Mouse (Mus musculus): ENCODE data around the gene Gngt1.

The Gngt1 gene

DNA sequence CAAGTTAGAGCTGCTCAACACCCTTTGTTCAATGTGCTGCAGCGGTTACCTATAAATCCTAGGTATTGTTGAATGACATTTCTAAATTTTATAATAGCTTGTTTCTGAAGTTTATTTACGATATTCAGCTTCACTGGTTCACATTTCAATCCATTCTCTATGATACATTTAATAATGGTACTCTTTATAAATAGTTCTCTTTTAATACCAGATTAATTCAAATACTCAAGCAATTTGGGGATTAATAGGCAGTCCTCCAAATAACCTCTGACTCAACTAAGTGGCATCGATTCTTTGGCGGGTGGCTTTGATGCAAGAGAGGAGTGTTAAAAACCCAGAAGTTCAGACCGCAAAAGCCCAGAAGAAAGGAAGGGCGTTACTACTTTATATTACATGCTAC, at the start of gene Gngt1:
Gngt1 (plus strand) TSS at position 301 of the 400 bp plus-strand sequence.
- DNase-seq, result no peak

DNA sequence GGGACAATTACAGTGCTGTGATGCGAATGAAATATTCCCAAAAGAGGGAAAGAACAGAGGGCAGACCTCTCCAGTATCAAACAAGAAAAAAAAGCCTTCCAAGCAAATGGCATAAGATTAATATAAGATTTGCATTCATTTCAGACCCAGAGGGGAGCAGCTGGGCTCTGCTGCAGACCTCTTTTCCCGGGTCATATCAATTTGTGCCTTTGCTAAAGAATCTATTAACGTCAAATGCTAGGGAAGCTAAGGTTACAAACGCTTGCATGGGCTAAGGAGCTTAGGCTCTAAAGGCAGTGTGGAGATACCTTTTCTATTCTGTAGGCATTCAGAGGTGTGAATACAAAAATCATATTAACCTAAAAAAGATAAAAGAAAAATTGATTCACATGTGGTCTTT, 38.6 kb upstream of the Gngt1 start:
- DNase-seq, result no peak

DNA sequence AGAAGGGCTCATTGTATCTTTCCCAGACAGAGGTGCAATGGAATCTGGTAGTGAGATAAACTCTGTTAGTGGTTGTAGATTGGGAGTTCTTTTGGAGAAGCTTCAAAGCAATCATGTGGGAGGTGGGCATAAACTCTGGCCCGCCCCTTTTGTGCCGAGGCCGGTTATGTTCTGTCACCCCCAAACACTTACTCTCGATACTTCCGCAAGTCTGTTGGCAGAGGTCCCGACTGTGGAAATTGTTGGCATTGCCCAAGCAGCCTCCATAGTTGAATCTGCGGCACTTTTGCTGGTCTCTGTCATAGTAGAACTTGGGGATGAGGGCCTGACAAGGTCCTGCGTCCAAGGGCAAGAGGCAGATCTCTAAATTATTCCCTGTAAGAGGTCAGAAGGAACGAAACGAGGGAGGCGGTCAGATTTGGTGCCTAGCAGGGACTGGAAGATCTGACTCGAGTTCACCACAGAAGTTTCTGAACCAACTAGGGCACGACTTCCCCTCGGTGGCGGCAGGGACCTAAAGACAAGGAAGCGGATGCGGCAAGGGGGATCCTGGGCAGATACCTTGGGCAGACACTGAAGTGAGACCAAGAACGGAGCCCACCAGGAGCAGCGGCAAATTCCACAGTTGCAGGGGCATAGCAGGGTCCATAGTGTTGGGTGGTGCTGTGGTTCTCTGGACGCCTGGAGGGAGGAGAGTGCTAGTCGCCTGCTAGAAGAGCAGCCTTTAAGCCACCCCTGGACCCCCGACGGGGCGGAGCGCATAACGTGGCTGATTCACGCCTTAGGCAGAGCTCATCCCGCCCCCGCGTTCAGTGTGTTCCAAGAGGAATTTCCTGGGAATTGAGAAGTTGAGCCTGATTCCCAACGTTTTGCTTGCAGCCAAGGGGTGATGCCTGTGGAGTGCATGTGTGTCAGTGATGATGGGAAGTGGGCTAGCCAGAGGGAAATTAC, 25.6 kb upstream of the Gngt1 start:
- peak; percentile 26 to 39 for DNase-seq

DNA sequence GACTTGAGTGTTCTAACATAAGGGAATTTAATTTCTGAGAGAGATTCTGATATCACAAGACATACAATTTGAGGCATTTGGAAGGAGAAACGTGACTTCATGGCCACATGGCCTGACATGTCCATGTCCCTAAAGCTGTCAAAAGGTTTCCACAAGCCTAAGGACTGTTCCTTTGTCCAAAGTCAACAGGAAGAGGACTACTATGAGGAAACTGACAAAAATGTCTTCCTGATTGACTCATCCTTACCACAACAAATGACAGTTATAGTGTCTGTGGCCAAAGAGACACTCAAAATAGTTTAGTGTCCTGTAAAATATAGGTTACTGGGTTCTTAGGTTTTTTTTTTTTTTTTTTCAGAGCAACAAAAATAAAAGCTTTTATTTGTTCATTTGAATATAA, 19.9 kb upstream of the Gngt1 start:
- DNase-seq, result no peak

DNA sequence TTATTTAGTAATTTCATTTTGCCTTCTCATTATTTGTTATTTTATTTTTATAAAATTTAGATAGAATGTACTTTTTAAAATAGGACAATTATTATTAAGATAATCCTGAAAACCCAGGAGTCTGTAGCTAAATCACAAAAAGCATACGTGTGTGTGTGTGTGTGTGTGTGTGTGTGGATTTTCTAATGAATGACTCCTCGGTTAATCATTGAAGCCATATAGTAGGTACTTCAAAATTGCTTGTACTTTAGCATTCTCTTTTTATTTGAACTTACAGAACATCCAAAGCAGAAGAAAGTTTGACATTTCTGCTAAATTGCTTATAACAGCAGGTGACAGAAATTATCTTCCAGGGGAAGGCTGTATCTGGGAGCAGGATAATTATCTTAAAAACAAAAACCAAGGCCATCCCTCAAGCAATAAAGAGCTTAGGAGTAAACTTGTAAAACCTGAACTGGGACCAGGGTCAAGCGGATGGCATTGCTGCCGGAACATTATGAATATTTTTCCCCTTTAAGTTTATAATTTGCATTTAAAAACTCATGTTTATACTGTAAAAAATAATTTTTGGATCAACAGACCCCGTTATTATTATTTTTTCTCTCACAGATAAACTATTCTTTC, 10.8 kb upstream of the Gngt1 start:
- DNase-seq, result no peak

DNA sequence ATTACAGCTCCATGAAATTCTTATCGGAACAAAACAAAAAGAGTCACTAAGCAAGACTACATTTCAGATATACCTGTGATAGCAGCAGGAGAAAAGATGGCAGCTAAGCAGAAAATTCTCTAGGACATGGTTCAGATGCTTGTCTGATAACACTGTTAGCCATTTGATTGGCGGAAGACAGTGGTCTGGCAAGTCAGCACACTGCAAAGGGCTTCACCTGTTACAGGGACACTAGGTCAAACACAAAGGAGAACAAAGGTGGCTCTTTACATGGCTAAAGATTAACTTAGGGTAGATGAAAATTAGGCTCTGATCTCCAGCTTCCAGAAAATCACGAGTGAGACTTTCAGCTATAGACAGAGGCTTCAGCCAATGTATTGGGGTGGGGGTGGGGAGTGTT, 4.8 kb upstream of the Gngt1 start, which contains the start of gene Tfpi2:
Tfpi2 (minus strand) TSS at position 170 of the 400 bp plus-strand sequence.
- no peak for DNase-seq

DNA sequence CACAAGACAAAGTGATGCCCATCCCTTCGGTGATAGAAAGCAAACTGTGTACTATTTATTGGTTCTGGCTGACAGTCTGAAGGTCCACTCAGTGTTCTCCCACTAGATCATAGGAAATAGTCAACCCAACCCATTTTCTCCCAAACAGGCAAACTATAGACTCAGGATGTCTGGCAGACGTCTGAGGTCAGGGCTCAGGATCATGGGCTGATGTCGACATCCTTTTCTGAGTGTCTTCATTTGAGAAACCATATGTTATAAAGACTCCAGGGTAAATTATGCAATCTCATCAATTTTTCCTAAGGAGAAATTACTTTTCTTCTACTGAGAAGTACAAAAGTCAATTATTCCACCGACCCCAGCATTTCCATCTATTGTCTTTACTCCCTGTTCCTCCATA, 4.5 kb downstream of the Gngt1 start:
- no peak for DNase-seq

DNA sequence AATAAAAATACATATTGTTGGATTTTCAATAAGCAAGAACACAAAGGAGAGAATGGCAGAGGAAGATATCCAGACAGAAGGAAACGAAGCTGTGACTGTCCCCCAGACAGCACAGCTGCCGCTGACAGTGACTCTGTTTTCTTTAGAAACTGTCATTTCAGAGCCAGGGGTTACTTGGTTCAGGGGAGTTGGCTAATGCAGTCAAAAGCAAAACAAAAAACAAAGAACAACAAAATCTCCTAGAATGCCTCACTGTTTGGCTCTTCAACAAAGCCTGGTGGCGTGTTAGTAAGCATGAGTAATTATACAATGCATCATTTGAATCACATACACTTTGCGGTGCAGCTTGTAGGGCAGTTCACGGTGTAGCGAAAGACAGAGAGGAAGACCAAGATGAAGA, 5.7 kb downstream of the Gngt1 start:
- DNase-seq, result no peak

DNA sequence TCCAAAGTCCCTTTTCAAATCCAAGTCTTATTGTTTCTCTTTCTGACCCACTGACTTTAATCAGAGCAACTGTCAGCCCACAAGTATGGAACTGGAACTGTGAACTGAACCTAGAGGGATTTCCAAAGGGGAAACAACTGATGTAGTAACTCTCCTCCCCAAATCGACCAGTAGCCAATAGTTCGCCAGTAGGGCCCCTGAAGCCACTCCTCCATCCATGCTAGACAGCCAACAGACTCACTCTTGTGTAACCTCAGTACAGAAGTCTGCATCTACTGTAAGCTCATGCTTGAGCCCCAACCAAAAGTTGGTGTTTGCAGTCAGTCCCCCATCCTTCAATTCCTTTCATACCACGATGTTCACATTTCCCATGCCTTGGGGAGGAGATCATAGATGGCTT, 7.1 kb downstream of the Gngt1 start:
- DNase-seq, result no peak

DNA sequence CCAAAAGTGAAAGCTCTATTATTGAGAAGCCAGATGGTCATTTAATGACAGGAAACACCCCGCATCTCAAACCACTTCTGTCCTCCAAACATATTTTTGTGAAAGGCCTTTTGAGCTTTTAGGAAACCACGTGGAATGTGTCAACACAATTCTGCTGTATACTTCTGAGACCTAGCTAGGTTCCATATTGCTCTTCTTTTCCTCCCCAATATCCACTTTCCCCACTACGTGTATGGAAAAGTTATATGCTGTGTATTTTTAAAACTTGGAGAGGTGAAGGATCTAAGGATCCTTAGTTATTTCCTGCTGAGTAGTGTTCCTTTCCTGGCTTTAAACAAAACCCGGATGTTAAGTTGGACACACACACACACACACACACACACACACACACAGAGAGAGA, 9.9 kb downstream of the Gngt1 start:
- no peak for DNase-seq

DNA sequence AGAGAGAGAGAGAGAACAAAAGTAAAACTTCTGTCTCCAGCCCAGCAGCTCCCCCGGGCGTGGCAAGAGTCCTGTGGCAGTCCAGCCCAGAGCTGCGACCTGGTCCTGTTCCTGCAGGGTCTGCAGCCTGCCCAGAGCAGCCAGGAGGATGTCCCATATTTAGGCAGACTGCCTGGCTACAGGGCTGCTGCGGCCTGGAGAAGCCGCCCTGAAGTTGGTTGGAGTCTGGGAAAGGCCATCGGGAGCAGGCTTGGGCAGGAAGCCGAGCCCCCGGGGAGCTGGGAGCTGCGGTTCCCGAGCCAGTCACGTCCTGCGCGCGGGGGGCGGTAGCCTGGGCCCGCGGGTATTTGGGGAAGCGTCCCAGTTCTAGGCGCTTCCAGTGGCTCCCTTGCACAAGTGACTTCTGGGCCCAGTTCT, 10.3 kb downstream of the Gngt1 start, which contains the start of gene Gng11:
Gng11 (plus strand) TSS at position 15 of the 417 bp plus-strand sequence.
- DNase-seq, result peak; percentile 74 to 80

DNA sequence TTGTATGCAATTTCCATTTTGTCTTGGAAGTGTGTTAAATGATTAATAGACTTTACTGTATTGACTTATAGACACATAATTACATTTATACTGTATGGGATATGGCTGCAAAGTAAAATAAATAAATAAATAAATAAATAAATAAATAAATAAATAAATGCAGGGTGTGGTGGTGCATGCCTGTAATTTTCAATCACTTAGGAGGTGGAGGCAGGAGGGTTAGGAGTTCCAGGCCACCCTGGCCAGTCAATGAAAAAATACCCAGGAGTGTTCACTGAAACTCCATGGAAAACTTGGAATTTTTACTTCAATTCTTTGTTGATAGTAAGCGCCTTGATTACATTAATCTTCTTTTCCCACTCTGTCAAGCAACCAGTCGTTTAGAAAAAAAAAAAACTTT, 11.2 kb downstream of the Gngt1 start:
- DNase-seq, result no peak

DNA sequence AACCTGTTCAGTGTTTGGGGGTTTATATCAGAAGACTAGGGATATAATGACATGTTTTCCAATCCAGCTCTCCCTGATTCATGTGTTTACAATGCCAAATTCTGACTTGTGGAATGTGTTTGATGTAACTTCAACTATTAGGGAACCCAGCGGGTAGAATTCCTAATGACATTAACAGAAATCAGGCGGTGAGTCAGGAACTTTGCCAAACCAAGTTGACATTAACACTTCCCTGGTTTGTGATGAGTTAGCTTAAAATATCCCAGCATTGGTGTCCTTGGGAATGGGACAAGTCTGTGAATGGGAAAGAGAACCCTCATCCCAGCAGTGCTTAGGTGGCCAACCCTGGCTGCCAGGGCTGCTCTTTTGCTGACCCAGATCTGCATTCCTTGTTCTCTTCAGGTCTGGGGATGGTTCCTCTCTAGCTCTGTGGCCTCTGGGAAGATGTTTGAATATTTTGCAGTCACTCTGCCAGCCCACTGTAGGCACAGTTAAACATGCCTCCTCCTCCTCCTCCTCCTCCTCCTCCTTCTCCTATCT, 15.0 kb downstream of the Gngt1 start:
- DNase-seq, result no peak

DNA sequence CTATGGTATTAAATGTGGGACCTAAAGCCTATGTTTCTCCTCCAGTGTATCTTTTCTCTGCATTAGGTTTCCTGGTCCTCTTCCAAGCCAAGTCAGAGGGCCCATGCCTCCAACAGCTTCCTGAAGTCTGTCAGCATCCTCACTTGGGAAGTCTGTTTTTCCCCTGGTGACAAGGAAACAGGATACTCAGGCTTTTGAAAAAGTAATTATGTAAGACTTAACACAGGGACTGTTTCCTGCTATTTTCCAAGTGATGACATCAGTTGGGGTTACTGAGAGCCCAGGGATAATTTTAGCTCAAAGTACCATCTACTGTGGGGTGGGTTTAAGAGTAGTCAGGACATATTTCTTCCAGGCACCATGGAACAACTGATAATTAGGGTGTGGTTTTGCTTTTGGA, 16.0 kb downstream of the Gngt1 start:
- no peak for DNase-seq

DNA sequence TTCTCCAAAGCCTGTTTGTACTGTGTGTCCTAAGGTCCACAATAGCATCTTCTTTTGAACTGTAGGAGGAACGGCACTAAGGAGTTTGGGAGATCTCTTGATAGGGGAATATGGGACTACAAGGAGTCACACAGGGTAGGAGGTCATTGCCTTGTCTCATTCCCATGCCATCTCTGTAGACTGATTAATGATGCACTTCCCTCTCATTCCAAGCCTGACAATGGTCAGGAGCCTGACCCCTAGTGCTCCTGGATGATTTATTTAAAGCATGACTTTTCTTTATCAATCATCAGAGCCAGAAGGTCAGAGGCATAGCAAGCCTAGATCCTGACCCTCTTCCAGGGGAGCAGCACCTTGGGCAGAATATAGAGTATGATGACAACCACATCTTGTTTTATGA, 29.1 kb downstream of the Gngt1 start:
- DNase-seq, result no peak

DNA sequence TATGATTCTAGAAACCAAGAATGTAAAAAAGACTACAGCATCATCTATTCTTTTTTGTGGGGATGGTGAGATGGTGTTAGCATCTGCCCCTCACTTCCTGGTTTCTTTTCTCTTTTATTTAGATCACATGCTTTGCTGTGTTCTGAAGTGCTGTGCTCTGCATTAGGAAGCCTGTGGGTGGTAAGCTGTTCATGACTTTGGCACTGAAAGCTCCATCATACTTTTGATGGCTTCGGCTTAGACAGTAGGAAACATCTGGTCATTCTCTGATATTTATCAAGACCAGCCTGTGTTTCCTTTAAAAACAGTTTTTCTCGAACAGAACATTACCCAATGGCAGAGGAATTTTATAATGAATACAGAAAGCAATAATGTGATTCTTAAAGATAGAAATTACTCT, 32.8 kb downstream of the Gngt1 start:
- no peak for DNase-seq

DNA sequence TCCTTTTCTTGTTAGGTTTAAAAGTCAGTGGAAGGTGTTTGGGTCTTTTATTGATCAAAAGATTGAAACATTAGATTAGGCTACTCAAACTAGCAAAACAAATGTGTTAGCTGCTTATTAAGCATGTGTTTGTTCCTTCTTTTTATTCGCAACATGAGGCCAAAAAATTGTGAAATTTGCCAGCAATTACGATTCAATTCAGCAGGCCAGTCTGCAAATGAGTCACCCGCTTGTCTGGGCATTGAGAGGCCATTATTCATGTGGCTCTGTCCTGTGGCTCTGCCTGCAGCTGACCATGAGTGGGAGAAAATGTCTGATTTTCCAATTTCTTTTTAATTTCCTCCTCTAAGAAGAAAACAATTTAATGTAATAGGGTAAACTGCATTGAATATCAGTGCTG, 37.4 kb downstream of the Gngt1 start:
- DNase-seq, result no peak

DNA sequence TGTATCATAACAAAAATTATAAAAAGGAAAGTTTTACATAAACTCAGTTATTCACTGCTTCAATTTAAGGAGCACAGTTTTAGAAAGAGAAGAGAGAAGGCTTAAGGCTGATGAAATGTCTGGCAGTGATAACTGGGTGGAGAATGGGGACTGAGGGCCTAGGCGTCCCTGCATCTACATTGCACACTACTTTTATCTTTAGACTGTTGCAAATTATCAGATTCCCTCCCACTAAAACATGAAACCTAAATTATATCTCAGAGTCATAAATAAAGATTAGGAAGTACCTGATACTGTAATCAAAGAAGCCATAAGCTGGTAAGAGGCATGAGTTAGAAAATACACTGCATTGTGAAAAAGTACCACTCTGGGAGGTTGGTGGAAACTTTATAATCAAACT, 48.2 kb downstream of the Gngt1 start:
- DNase-seq, result no peak
